Mouse (Mus musculus): ENCODE measurements around the gene Mfsd5.

Gene Mfsd5

DNA sequence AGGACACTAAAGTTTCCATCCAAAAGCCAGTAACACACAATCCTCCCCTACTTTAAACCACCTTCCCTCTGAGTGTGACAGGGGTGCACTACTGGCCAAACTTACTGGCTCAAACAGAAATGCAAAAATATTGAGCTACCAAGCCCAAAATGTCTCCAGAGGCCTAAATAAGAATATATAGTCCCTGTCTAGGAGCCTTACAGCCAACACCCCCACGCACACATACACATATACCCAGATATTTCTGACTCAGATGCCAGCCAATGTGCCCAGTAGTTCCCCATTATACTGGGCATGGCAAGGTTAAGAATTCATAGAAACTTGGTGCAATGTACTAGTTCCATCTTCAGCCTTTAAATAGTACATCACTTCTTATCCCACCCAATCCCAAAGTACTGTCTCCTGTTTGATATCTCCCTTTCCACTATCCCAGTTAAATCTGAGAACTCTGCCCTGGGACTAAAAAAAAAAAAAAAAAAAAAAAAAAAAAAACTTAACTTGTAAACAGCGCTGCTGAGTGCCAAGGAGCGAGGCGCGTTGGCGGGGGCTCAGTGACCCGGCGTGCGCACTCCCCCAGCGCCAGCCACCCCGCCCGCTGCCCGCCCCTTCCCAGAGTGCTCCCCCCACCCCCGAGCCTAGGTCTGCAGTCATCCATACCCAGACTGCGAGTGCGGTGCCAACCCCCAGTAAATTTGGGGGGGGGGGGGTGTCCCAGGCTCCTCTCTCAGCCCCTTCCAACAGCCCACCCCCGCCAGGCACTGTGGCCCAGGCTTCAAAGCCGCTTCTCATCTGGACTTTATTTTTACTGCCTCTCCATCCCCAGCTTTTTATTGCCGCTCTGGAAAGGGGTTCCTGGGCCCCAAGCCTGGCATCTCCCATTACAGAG is 34.7 kb upstream of the Mfsd5 start:
- H3K36me3 ChIP-seq (ENCODE audit: control insufficient read depth, insufficient read depth, low read length, poor library complexity, severe bottlenecking): no peaks in the 10 kb centered on the region
- peaks cover 3% of the 10 kb centered on the region for H3K27me3 ChIP-seq (ENCODE audit: control insufficient read depth, insufficient read depth, low read length, poor library complexity, severe bottlenecking)
- no peak for DNase-seq (ENCODE audit: low read depth, low spot score)

DNA sequence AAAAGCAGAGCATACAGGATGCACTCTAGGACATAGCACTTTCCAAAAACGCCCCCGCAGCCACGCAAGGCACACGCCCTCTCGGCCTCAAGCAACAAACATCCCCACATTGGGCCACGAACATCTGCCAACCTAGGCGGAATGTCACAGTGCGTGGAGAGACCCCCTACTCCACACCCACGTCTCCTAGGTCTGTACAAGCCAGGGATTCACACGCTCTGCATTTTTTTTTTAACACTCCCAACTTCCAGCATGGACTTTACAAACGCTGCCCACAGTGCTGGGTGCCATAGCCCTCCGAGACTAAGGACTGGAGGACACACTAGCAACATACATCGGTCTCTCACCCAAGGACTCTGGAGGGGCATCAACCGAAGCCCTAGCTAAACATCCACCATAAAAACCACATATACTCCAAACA is 33.8 kb upstream of the Mfsd5 start:
- DNase-seq (ENCODE audit: low read depth, low spot score): no peak
- peaks cover 3% of the 10 kb centered on the region for H3K27me3 ChIP-seq (ENCODE audit: control insufficient read depth, insufficient read depth, low read length, poor library complexity, severe bottlenecking)
- H3K36me3 ChIP-seq (ENCODE audit: control insufficient read depth, insufficient read depth, low read length, poor library complexity, severe bottlenecking): no peaks in the 10 kb centered on the region

GRCm38 (mm10) chr15:102245891-102246741 is 33.1 kb upstream of the Mfsd5 start:
- Histone ChIP-seq H3K36me3 (ENCODE audit: control insufficient read depth, insufficient read depth, low read length, poor library complexity, severe bottlenecking) (no peaks in the 10 kb centered on the region), H3K27me3 (ENCODE audit: control insufficient read depth, insufficient read depth, low read length, poor library complexity, severe bottlenecking) (peaks cover 3% of the 10 kb centered on the region)
- DNase-seq (ENCODE audit: low read depth, low spot score): peak; percentile 50

GRCm38 (mm10) chr15:102246866-102247251 is 32.4 kb upstream of the Mfsd5 start:
- Histone ChIP-seq H3K36me3 (ENCODE audit: control insufficient read depth, insufficient read depth, low read length, poor library complexity, severe bottlenecking) (no peaks in the 10 kb centered on the region), H3K27me3 (ENCODE audit: control insufficient read depth, insufficient read depth, low read length, poor library complexity, severe bottlenecking) (peaks cover 3% of the 10 kb centered on the region)
- no peak for DNase-seq (ENCODE audit: low read depth, low spot score)

- no peak for DNase-seq (ENCODE audit: low read depth, low spot score)
- peaks cover 3% of the 10 kb centered on the region for H3K27me3 ChIP-seq (ENCODE audit: control insufficient read depth, insufficient read depth, low read length, poor library complexity, severe bottlenecking)
- H3K36me3 ChIP-seq (ENCODE audit: control insufficient read depth, insufficient read depth, low read length, poor library complexity, severe bottlenecking): no peaks in the 10 kb centered on the region
Measured at GRCm38 (mm10) chr15:102247252-102248130, 31.8 kb upstream of the Mfsd5 start.

- DNase-seq (ENCODE audit: low read depth, low spot score): no peak
- Histone ChIP-seq H3K27me3 (ENCODE audit: control insufficient read depth, insufficient read depth, low read length, poor library complexity, severe bottlenecking) (peaks cover 1% of the 10 kb centered on the region; the same call in 1 of the 2 replicates), H3K36me3 (ENCODE audit: control insufficient read depth, insufficient read depth, low read length, poor library complexity, severe bottlenecking) (no peaks in the 10 kb centered on the region)
Measured at GRCm38 (mm10) chr15:102248131-102248811, 31.0 kb upstream of the Mfsd5 start.

- no peaks in the 10 kb centered on the region for H3K36me3 ChIP-seq (ENCODE audit: control insufficient read depth, insufficient read depth, low read length, poor library complexity, severe bottlenecking)
- peaks cover 1% of the 10 kb centered on the region; the same call in 1 of the 2 replicates for H3K27me3 ChIP-seq (ENCODE audit: control insufficient read depth, insufficient read depth, low read length, poor library complexity, severe bottlenecking)
- no peak for DNase-seq (ENCODE audit: low read depth, low spot score)
Measured at GRCm38 (mm10) chr15:102248812-102249191, 30.5 kb upstream of the Mfsd5 start.

- peaks cover 1% of the 10 kb centered on the region; the same call in 1 of the 2 replicates for H3K27me3 ChIP-seq (ENCODE audit: control insufficient read depth, insufficient read depth, low read length, poor library complexity, severe bottlenecking)
- no peak for DNase-seq (ENCODE audit: low read depth, low spot score)
Measured at GRCm38 (mm10) chr15:102249251-102249691, 30.0 kb upstream of the Mfsd5 start.

DNA sequence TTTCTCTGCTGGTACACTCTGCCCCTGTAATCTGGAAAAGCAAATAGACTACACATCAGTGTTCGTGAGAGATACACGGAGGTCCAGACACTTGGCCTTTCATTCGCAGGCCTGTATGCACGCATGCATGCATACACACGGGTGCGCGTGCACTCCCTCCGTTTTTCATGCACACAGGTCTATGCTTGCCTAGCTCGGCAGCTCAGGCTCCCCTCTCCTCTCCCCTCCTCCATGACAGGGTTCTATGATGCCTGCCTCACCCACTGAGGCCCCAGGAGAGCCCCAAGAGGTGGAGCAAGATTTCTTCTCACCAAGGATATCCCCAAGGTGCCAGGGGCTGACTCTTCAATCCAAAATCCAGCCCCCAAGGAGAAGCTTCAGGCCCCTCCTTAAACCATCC is 29.3 kb upstream of the Mfsd5 start:
- no peaks in the 10 kb centered on the region for H3K36me3 ChIP-seq (ENCODE audit: control insufficient read depth, insufficient read depth, low read length, poor library complexity, severe bottlenecking)
- DNase-seq (ENCODE audit: low read depth, low spot score): no peak

More at GRCm38 (mm10) chr15:102249251-102249691, 30.0 kb upstream of the Mfsd5 start:
- H3K36me3 ChIP-seq (ENCODE audit: control insufficient read depth, insufficient read depth, low read length, poor library complexity, severe bottlenecking): no peaks in the 10 kb centered on the region

DNA sequence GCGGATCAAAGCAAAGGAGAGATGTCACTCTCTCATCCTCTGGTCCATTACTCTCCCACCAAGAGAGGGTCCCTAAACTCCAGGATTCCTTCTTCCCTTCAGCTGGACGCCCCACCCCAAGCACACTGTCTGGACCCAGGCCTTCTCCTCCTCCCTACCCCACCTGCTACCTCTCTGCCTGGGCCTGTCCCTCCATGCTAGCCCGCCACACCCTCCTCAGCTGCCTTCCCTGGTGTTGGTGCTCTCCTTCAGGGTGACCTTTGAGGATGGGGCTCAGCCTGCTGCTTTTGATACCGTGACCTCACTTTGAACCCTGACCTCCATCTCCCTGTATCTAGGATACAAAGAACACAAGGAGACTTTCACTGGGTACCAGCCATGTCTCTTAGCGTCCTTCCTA is 28.7 kb upstream of the Mfsd5 start:
- no peak for DNase-seq (ENCODE audit: low read depth, low spot score)
- Histone ChIP-seq H3K36me3 (ENCODE audit: control insufficient read depth, insufficient read depth, low read length, poor library complexity, severe bottlenecking) (no peaks in the 10 kb centered on the region), H3K27me3 (ENCODE audit: control insufficient read depth, insufficient read depth, low read length, poor library complexity, severe bottlenecking) (no peaks in the 10 kb centered on the region)

More for the DNA sequence above, 29.3 kb upstream of the Mfsd5 start:
- no peaks in the 10 kb centered on the region for H3K27me3 ChIP-seq (ENCODE audit: control insufficient read depth, insufficient read depth, low read length, poor library complexity, severe bottlenecking)

- no peak for DNase-seq (ENCODE audit: low read depth, low spot score)
- peaks cover 2% of the 10 kb centered on the region; the same call in 1 of the 2 replicates for H3K27me3 ChIP-seq (ENCODE audit: control insufficient read depth, insufficient read depth, low read length, poor library complexity, severe bottlenecking)
Measured at GRCm38 (mm10) chr15:102255547-102256255, 23.6 kb upstream of the Mfsd5 start.

DNA sequence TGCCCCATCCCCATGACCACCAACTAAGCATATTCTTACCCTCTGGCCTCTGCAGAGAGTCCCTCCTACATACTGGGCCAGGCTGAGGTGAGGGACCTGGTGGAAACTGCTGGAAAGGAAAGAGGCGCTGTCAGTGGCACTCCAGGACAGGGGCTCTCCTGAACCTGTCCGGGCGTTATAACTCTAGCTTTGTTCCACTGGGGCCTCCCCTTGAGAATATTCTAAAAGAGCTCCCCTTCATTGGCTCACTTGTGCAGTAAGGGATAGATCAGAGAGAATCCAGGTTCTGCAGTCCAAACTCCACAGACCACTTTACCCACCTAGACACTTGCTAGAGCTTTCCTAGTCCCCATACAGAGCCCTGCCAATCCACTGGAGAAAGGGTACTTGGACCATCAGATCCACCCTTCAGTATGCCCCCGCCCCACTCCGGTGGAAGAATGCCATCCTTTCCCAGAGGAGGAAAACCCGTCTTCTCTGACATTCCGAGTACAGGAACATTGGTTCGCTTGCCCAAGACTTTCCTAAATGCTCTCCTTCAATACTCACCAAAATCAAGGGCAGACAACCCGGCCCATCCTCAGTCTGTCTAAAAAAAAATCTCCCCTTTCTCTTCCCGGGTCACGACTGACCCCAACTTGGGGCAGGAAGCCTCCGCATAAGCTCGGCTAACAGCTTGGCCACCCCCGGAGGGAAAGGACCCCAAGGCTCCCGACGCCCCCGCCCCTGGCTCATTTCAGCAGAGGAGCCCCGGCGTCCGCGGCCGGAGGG is 22.6 kb upstream of the Mfsd5 start:
- peaks cover 2% of the 10 kb centered on the region; the same call in 1 of the 2 replicates for H3K27me3 ChIP-seq (ENCODE audit: control insufficient read depth, insufficient read depth, low read length, poor library complexity, severe bottlenecking)
- no peaks in the 10 kb centered on the region for H3K36me3 ChIP-seq (ENCODE audit: control insufficient read depth, insufficient read depth, low read length, poor library complexity, severe bottlenecking)
- no peak for DNase-seq (ENCODE audit: low read depth, low spot score)

More at GRCm38 (mm10) chr15:102255547-102256255, 23.6 kb upstream of the Mfsd5 start:
- H3K36me3 ChIP-seq (ENCODE audit: control insufficient read depth, insufficient read depth, low read length, poor library complexity, severe bottlenecking): no peaks in the 10 kb centered on the region
